Mouse (Mus musculus) fibroblast of lung, adult 2 months (primary cell): Measurements from ENCODE around the gene Rnf123.

Experiments
- DNase-seq: peaks from one replicate; pipeline ENCODE4 v3.0.0-alpha.2; 2011; ENCODE audit warnings: low read depth

Gene Rnf123

GRCm38 (mm10) chr9:108104766-108105548 is 21.8 kb upstream of the Rnf123 start:
- DNase-seq, result no peak

GRCm38 (mm10) chr9:108099619-108100018 is 16.5 kb upstream of the Rnf123 start:
- no peak for DNase-seq

GRCm38 (mm10) chr9:108095949-108096712 is 13.0 kb upstream of the Rnf123 start:
- no peak for DNase-seq

- peak; percentile 59 for DNase-seq
Observed at GRCm38 (mm10) chr9:108095518-108095917, 12.4 kb upstream of the Rnf123 start.

- DNase-seq, result no peak
Observed at GRCm38 (mm10) chr9:108094998-108095411, 11.9 kb upstream of the Rnf123 start.

GRCm38 (mm10) chr9:108094184-108094941 is 11.2 kb upstream of the Rnf123 start, which contains the start of gene Apeh:
Gene Apeh, minus strand, starts transcription at chr9:108094606.
- DNase-seq, result peak; percentile 70

GRCm38 (mm10) chr9:108093586-108093985 is 10.4 kb upstream of the Rnf123 start:
- DNase-seq, result no peak

GRCm38 (mm10) chr9:108090611-108091120 is 7.5 kb upstream of the Rnf123 start:
- DNase-seq, result no peak

GRCm38 (mm10) chr9:108085261-108085660 is 2.1 kb upstream of the Rnf123 start:
- no peak for DNase-seq

- no peak for DNase-seq
Observed at GRCm38 (mm10) chr9:108083561-108083960, 415 bp upstream of the Rnf123 start.

GRCm38 (mm10) chr9:108082549-108082948 is 597 bp downstream of the Rnf123 start:
- DNase-seq, result no peak

GRCm38 (mm10) chr9:108080168-108080567 is 3.0 kb downstream of the Rnf123 start, which contains the start of gene Mst1:
Gene Mst1, plus strand, starts transcription at chr9:108080436.
- no peak for DNase-seq

- DNase-seq, result no peak
Observed at GRCm38 (mm10) chr9:108073141-108073930, 9.8 kb downstream of the Rnf123 start.

- no peak for DNase-seq
Observed at GRCm38 (mm10) chr9:108072481-108072924, 10.6 kb downstream of the Rnf123 start.

- DNase-seq, result no peak
Observed at GRCm38 (mm10) chr9:108071801-108072200, 11.3 kb downstream of the Rnf123 start.

GRCm38 (mm10) chr9:108069529-108069928 is 13.6 kb downstream of the Rnf123 start:
- DNase-seq, result no peak

- DNase-seq, result no peak
Observed at GRCm38 (mm10) chr9:108069007-108069406, 14.1 kb downstream of the Rnf123 start.

GRCm38 (mm10) chr9:108067900-108068299 is 15.2 kb downstream of the Rnf123 start:
- peak; percentile 71 for DNase-seq

- no peak for DNase-seq
Observed at GRCm38 (mm10) chr9:108067199-108067598, 15.9 kb downstream of the Rnf123 start.

GRCm38 (mm10) chr9:108065491-108066011 is 17.6 kb downstream of the Rnf123 start:
- DNase-seq, result no peak

GRCm38 (mm10) chr9:108063361-108063760 is 19.8 kb downstream of the Rnf123 start:
- no peak for DNase-seq
